Mouse (Mus musculus) CH12.LX (cell line): ENCODE data around the gene Stam.

ENCODE experiments used
- IRF4 ChIP-seq: IDR thresholded peaks from 2 replicates; pipeline ENCODE4 v1.6.1; 2014; ENCODE audit warnings: low read depth, mild to moderate bottlenecking, inconsistent platforms, low read length, improper control_type of control experiment
- MAFK ChIP-seq: IDR thresholded peaks from 2 replicates; pipeline ENCODE4 v1.6.1; 2011; ENCODE audit warnings: low read length, improper control_type of control experiment; ENCODE audit not compliant: insufficient replicate concordance
- POLR2A ChIP-seq: IDR thresholded peaks from 2 replicates; pipeline ENCODE4 v1.6.1; 2011; ENCODE audit warnings: low read depth, mild to moderate bottlenecking, improper control_type of control experiment, low read length
- RCOR1 ChIP-seq: conservative IDR thresholded peaks from 2 replicates; pipeline ENCODE4 v1.6.1; 2012; ENCODE audit warnings: low read depth, mild to moderate bottlenecking, inconsistent platforms, low read length, improper control_type of control experiment

- TF ChIP-seq IRF4, result no peak
- no peak for TF ChIP-seq POLR2A
- TF ChIP-seq MAFK, result no peak
- no peak for TF ChIP-seq RCOR1
These were observed 25.1 kb upstream of the Stam start for GRCm38 (mm10) chr2:14048808-14049207.
